Mouse (Mus musculus) erythroid progenitor cell, adult 5-6 weeks (primary cell): ENCODE results near the gene Cd207. TPM values are rescaled to one million over a fixed set of nuclear protein-coding genes. Genes with fewer than 3 reads are reported as not detected.

Experiments
- total RNA-seq, 2 experiments: library from RNA; stranded (forward) in 1 of 2; stranded (reverse) in 1 of 2; fragments of 150-400 nt in 1 of 2; fragments of 186-747, 209-891 nt in 1 of 2; gene quantifications; 2 replicates each; pipeline versions ENCODE4 v1.2.3 to v1.2.4; 2015 to 2017; ENCODE audit warnings: low replicate concordance in 2 of 2

Cd207 gene
- total RNA-seq, 2 experiments from 2014 or later = not detected

Other genes starting within 250 kb of the Cd207 start
- gene Tet3, start 218.8 kb downstream of the Cd207 start, total RNA-seq (2015; ENCODE audit: low replicate concordance) = 33.5 and 46.5 TPM in 2 replicates
- 28.2 and 32.9 TPM in 2 replicates for gene Tet3, start 218.8 kb downstream of the Cd207 start, total RNA-seq (2017; ENCODE audit: low replicate concordance)
- 26.0 and 58.4 TPM in 2 replicates for gene Dguok, start 170.9 kb downstream of the Cd207 start, total RNA-seq (2015; ENCODE audit: low replicate concordance)
- 25.1 and 27.7 TPM in 2 replicates for gene Dguok, start 170.9 kb downstream of the Cd207 start, total RNA-seq (2017; ENCODE audit: low replicate concordance)
- not detected in 2 replicates for gene Actg2, start 141.6 kb downstream of the Cd207 start, total RNA-seq (2015; ENCODE audit: low replicate concordance)
- gene Actg2, start 141.6 kb downstream of the Cd207 start, total RNA-seq (2017; ENCODE audit: low replicate concordance) = not detected in 2 replicates
- 10.5 and 13.3 TPM in 2 replicates for gene Stambp, start 105.1 kb downstream of the Cd207 start, total RNA-seq (2015; ENCODE audit: low replicate concordance)
- 1.0 and 9.7 TPM in 2 replicates for gene Stambp, start 105.1 kb downstream of the Cd207 start, total RNA-seq (2017; ENCODE audit: low replicate concordance)
- not detected in 2 replicates for gene Clec4f, start 21.7 kb downstream of the Cd207 start, total RNA-seq (2015; ENCODE audit: low replicate concordance)
- not detected in 2 replicates for gene Clec4f, start 21.7 kb downstream of the Cd207 start, total RNA-seq (2017; ENCODE audit: low replicate concordance)
- gene Vax2, start 33.4 kb upstream of the Cd207 start, total RNA-seq (2015; ENCODE audit: low replicate concordance) = not detected in 2 replicates
- gene Vax2, start 33.4 kb upstream of the Cd207 start, total RNA-seq (2017; ENCODE audit: low replicate concordance) = not detected in 2 replicates
- gene Atp6v1b1, start 65.1 kb upstream of the Cd207 start, total RNA-seq (2015; ENCODE audit: low replicate concordance) = not detected in 2 replicates
- not detected in 2 replicates for gene Atp6v1b1, start 65.1 kb upstream of the Cd207 start, total RNA-seq (2017; ENCODE audit: low replicate concordance)
- gene Ankrd53, start 84.8 kb upstream of the Cd207 start, total RNA-seq (2015; ENCODE audit: low replicate concordance) = not detected in 2 replicates
- not detected in 2 replicates for gene Ankrd53, start 84.8 kb upstream of the Cd207 start, total RNA-seq (2017; ENCODE audit: low replicate concordance)
- 18.9 and 21.3 TPM in 2 replicates for gene Tex261, start 98.0 kb upstream of the Cd207 start, total RNA-seq (2015; ENCODE audit: low replicate concordance)
- gene Tex261, start 98.0 kb upstream of the Cd207 start, total RNA-seq (2017; ENCODE audit: low replicate concordance) = 13.2 and 15.1 TPM in 2 replicates
- gene Nagk, start 117.1 kb upstream of the Cd207 start, total RNA-seq (2015; ENCODE audit: low replicate concordance) = 4.3 and 5.0 TPM in 2 replicates
- gene Nagk, start 117.1 kb upstream of the Cd207 start, total RNA-seq (2017; ENCODE audit: low replicate concordance) = 3.6 and 4.1 TPM in 2 replicates
- gene Paip2b, start 153.9 kb upstream of the Cd207 start, total RNA-seq (2015; ENCODE audit: low replicate concordance) = 4.7 and 8.8 TPM in 2 replicates
- gene Paip2b, start 153.9 kb upstream of the Cd207 start, total RNA-seq (2017; ENCODE audit: low replicate concordance) = 5.7 and 7.2 TPM in 2 replicates
- gene Zfp638, start 189.3 kb upstream of the Cd207 start, total RNA-seq (2015; ENCODE audit: low replicate concordance) = 51.6 and 71.0 TPM in 2 replicates
- gene Zfp638, start 189.3 kb upstream of the Cd207 start, total RNA-seq (2017; ENCODE audit: low replicate concordance) = 62.9 and 115 TPM in 2 replicates